Mouse (Mus musculus) fibroblast of lung, adult 2 months (primary cell): Measurements from ENCODE around the gene Entpd8.
A peak's percentile ranks its signal among the peaks of the same experiment; 100 is the strongest.

Experiments
- DNase-seq: peaks from one replicate; pipeline ENCODE4 v3.0.0-alpha.2; 2011; ENCODE audit warnings: low read depth

Entpd8 gene

GRCm38 (mm10) chr2:25080076-25080475 lies at the start of gene Entpd8:
Gene Entpd8 (plus strand): TSS chr2:25080304.
- DNase-seq: no peak

- no peak for DNase-seq
Observed at GRCm38 (mm10) chr2:25034994-25035393, 45.1 kb upstream of the Entpd8 start.

DNA sequence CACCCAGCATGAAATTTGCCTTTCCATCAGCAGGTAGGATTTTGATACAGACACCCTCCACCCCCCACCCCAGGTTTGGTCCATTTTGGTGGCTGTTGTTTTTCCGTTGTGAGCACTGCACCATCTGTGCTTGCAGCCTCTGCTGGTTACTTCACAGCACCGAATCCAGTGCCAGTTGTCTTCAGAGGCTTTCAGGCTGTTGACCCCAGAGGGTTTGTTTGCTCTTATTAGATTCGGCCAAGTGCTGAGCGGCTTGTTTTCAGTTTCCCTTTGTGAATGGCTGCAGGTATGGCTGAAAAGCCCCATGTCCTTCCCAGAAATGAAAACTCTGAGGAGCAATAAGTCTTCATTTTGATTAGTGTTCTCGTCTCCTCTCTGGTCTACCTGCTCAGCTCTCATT lies 40.0 kb upstream of the Entpd8 start:
- DNase-seq: no peak

DNA sequence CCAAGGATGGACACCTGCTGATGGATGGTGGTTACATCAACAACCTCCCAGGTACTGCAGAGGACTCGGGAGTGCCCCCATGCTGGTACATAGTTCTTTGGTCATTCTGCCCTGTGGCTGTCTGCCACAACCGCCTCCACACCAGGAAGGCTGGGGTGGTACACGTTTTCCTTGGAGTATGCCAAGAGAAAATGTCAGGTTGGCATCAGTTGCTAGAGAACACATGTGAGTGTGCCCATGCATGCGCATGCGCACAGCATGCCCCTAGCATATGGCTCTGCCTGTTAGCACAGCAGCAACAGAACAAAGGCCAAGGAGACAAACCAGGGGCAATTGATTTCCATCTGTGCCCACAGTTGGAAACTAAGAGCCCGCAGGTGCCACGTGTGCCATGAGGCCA lies 29.2 kb upstream of the Entpd8 start:
- no peak for DNase-seq

GRCm38 (mm10) chr2:25051450-25051849 lies 28.7 kb upstream of the Entpd8 start:
- no peak for DNase-seq

DNA sequence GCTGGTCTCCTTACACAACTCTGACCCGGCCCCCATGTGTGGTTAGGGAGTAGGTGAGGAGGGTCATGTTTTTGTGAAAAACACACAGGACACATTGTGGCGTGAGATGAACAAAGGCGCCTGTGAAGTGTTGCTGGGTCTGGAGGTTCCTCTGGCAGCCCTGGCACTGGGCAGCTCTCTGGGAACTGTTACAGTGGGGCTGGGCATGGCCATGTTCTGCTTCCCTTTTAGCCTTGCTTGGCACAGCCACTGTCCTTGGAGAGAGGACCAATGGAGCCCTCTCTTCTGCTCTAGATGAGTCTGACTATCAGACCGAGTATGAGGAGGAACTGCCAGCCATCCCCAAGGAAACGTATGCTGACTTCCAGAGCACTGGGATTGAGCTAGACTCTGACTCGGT lies 27.0 kb upstream of the Entpd8 start:
- DNase-seq: no peak

DNA sequence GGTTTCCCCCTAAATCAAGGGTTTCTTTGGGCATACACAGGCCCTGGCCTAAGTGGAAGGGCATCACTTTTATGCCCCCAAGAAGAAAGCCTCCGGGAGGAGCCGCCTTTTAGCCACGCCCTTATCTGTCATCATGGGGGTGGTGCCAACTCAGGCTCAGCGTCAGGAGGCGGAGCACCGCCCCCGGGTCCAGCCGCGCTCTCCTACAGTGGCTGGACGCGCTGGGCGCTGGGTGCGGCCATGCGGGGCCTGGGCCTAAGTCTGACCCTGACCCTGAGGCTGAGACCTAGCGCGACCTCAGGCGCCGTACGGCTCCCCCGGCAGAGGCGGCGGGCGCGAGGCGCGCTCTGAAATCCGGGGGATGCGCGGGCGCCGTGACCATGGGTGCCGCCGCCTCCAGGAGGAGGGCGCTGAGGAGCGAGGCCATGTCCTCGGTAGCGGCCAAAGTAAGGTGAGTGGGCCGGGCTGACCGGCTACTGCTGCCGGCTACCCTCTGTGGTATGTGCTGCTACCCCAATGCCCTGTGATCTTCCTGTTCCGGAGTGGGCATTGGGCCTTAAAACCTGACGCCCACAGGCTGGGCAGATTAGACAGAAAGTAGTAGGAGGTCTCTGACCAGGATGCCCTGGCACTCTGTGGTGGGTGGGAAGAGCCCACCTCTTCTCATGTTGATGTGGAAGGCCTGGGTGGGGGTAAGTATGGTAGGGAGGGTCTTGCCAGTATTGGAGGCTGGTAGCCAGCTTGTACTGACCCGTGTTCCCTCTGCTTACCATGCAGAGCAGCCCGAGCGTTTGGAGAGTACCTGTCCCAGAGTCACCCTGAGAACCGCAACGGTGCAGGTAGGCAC lies 25.7 kb upstream of the Entpd8 start, which contains the start of gene Nsmf:
Nsmf (plus strand) TSS at position 135 of the 847 bp plus-strand sequence.
- peak; percentile 49 for DNase-seq

GRCm38 (mm10) chr2:25055068-25055405 lies 25.1 kb upstream of the Entpd8 start:
- no peak for DNase-seq

DNA sequence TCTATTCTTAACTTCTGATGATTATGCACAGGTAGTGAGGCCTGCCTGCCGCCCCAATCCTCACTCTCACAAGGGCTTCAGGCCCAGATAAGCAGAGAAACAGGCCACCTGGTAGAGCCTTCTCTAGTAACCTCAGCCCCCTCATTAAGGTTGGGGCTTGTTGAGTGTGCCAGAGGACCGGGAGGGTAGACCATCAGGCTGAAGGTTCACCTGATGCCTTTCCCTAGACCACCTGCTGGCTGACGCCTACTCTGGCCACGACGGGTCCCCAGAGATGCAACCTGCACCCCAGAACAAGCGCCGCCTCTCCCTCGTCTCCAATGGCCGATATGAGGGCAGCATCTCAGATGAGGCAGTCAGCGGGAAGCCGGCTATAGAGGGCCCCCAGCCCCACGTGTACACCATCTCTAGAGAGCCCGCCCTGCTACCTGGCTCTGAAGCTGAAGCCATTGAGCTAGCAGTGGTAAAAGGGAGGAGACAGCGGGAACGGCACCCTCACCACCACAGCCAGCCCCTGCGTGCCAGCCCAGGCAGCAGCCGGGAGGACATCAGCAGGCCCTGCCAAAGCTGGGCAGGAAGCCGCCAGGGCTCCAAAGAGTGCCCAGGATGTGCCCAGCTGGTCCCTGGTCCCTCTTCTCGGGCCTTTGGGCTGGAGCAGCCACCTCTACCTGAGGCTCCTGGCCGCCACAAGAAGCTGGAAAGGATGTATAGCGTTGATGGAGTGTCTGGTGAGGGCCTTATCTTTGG lies 24.5 kb upstream of the Entpd8 start:
- no peak for DNase-seq

GRCm38 (mm10) chr2:25058926-25059325 lies 21.2 kb upstream of the Entpd8 start:
- no peak for DNase-seq

DNA sequence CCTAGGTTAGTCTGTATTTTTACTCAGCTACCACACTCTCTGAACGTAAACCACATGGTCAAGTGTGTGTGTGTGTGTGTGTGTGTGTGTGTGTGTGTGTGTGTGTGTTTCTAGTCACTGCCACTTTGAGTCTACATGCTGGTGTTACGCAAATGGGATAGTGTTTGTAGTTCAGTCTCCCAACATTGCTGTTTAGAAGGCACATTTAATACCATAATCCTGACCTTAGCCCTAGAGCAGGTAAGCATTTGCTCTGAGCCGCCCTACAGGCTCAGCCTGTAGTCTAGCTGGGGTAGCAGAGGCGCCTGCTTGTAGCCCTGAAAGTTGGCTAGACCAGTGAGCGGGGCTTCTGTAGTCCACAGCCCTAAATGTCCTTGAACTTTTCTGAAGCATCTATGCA lies 16.6 kb upstream of the Entpd8 start:
- no peak for DNase-seq

DNA sequence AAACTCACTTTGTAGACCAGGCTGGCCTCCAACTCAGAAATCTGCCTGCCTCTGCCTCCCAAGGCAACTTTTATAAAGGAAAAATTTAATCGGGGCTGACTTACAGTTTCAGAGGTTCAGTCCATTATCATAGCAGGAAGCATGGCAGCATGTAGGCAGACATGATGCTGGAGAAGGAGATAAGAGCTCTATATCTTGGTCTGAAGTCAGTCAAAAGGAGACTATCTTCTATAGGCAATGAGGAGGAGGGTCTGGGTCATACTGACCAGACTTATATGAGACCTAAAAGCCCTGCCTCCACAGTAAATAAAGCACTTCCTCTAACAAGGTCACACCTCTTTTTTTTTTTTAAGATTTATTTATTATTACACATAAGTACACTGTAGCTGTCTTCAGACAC lies 15.8 kb upstream of the Entpd8 start:
- no peak for DNase-seq

GRCm38 (mm10) chr2:25065537-25065936 lies 14.6 kb upstream of the Entpd8 start:
- no peak for DNase-seq

DNA sequence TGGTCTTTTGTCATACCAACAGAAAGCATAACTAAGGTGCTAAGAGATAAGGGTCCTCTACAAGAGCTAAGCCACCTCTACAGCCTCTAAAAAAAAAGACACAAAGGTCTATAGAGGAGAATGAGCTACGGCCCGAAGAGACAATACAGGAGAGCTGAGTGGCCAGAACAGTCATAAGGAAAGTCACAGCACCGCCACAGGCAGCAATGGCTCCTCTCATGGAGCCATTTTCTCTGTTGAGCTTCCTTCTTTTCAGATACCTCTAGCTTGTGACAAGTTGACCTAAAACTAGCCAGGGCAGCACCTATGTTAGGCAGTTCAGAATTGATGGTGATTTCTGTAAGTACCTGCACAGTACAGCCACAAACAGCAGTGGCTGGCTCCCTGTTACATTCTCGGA lies 13.6 kb upstream of the Entpd8 start:
- no peak for DNase-seq

DNA sequence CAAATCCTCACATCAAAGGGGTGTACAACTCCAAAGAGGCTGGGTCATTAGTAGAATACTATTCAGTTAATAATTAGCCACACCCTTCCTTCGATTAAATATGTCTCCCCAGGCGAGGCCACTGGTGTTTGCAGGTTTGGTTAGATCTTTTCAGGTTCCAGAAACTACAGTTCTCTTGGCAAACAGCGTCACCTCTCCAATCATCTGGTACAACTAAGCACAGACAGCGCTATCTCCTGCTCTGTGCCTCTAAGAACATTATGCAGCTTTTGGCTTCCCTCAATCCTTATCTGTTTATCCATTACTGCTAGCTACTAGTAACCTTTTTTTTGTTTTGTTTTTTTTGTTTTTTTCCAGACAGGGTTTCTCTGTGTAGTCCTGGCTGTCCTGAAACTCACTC lies 10.6 kb upstream of the Entpd8 start:
- no peak for DNase-seq

- DNase-seq: no peak
Observed at GRCm38 (mm10) chr2:25072398-25072797, 7.7 kb upstream of the Entpd8 start.

DNA sequence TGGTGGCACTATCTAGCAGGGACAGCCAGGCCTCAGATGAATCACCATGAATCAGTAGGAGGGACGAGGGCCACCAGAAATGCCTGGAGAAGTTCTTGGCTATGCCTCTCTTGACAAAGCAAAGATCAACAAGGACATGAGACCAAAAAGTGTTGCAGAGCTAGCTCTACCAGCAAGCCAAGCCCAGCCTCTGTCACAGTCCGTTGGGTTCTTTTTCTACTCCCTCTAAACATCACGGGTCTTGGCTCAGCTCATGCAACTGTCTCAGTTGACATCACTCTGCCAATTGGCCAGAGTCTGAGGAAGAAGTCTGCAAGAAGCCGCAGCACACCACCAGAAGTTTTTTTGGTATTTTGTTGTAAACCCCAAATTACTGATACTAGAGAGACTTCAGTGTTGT lies 4.6 kb upstream of the Entpd8 start:
- no peak for DNase-seq

DNA sequence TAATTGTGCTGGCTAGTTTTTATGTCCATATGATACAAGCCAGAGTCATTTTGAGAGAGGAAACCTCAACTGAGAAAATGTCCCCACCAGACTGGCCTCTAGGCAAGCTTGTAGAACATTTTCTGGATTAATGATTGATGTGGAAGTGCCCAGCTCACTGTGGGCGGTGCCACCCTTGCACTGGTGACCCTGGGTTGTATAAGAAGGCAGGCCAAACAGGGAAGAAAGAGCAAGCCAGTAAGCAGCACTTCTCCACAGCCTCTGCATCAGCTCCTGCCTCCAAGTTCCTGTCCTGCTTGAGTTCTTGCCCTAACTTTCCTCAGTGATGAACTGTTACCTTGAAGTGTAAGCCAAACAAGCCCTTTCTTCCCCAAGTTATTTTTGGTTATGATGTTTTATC lies 1.1 kb upstream of the Entpd8 start:
- DNase-seq: no peak

- no peak for DNase-seq
Observed at GRCm38 (mm10) chr2:25083697-25084096, 3.6 kb downstream of the Entpd8 start.

DNA sequence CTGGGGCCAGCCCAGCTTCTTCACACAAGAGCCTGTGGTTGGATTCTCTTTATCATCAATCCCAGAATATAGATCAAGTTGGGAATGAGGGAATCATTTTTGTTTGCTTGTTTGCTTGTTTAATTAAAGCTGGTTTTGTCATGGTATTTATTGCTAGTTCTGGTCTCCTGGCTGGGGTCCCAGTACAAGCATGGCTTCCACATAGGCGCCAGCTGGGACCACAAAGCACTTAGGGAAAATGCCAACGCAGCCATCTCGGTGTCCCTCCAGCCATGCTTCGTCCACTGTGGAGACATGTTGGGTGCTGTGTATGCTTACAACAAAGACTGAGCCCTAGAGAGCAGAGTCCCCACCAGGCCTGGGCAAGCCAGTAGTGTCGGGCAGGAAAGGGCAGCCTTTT lies 5.5 kb downstream of the Entpd8 start:
- no peak for DNase-seq

DNA sequence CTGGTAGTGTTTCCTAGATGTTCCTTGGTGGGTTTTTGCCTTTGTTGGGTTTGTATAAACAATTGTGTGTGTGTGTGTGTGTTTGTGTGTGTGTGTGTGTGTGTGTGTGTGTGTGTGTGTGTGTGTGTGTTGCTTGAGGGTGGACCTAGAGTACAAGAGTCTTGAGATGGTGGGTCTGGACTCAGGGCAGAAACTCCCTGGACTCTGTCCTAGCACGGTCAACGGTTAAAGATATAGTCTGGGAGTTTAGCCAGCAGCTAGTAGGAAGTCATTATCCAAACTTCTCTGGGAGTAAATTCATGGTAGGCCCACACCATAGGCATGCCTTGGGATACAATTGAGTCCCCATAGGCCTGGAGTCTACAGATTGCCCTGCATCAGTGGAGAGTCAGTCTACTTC lies 7.7 kb downstream of the Entpd8 start:
- DNase-seq: no peak

DNA sequence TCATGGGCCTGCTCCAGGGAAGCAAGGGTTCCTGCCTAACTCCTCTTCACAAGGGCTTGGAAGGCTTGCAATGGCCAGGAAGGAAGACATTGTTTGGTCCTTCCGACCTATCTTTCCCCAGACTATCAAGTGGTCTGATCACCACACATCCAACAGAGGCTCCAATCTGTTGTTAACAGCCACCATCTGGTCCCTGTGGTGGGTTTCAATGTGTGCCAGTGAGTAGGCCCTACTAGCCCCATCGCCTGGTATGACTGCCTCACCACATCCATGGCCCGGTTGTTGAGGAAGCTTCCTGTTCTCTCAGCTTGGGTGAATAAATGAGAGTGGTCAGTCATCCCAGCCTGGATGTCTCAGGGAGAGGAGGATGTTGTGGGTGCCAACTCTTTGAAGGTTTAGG lies 8.5 kb downstream of the Entpd8 start:
- no peak for DNase-seq

DNA sequence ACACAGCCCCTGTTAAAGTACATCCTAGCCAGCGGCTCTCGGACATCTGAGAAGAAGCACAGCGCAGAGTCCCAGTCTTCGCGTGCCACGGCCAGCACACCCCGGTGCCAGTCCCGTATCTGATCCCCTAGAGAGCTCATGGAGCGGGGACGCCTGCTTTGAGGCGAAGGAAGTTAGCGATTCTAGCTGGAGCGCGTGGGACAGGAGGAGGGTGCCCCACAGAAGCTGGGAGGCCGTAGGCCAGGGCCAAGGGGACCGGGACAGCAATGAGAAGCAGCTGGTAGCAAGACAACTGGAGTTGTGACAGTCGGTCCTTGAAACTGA lies 14.6 kb downstream of the Entpd8 start:
- no peak for DNase-seq
